Comparison of ENCODE assay signal across 17 mouse cellular contexts in the genomic region with DNA sequence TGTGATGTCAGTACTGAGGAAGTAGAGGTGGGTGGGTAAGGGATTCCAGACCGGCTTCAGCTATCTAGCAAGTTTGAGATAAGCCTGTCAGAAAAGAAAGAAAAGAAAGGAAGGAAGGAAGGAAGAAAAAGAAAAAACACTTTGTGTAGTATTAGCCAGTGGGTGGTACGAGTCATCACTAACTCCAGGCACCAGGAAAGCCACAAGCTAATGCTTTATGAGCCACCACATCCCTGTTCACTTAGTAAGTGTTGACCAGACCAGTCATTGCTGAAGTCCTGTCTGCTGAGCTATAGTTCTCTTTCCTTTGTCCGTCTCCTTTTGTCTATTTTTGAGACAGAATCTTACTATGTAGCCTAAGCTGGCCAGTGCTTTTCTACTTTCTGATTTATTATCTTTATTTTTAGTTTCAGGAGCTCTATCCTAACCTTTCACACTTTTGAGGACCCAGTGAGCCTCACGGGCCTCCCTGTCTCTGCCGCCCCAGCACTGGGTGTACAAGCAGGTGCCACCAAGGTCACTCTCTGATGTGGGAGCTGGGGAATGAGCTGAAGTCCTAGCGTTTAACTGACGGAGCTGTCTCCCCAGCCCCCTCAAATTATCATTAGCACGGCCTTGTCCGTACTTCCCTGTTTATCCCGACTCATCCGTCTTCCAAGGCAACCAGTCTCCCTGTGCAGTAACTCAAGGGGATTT. TPM values are rescaled to one million over a fixed set of nuclear protein-coding genes. Genes with fewer than 3 reads are reported as not detected.
A peak's percentile ranks its signal among the peaks of the same experiment; 100 is the strongest.
DNase-seq lines count a peak whose midpoint lies in the region; ATAC-seq and TF ChIP-seq lines count a peak whose summit lies in the region.
"Had no signal": no experiment of that assay in that cellular context is flagged by ENCODE, and none has a peak within 500 bp of the region (broad histone marks: within the 10 kb centered on the region; RNA-seq: fewer than 3 reads in every experiment).

No protein-coding gene starts in this region.

- DNase-seq in heart, postnatal 14 days, result no peak
- peak; percentile 65 for DNase-seq in testis, postnatal 14 days (ENCODE audit: low spot score)
- no peak for DNase-seq in testis, postnatal 10 days (ENCODE audit: low spot score)
- DNase-seq in adrenal gland, postnatal 14 days, result peak; percentile 52
- DNase-seq in kidney, adult 2 months, result no peak
- no peak for DNase-seq in right cerebral cortex, postnatal 4 days
- DNase-seq: gastrocnemius, postnatal 10 days; kidney, adult 9 months; layer of hippocampus, postnatal 36 days; left cerebral cortex, postnatal 4 days had no signal

- H3K9me3 ChIP-seq in heart, embryonic 16.5 days (replicated peaks; ENCODE audit: control insufficient read depth, low read length), result no peaks in the 10 kb centered on the region
- H3K9me3 ChIP-seq: embryonic facial prominence, embryonic 12.5 days; hindbrain, embryonic 10.5 days; liver, embryonic 15.5 days; neural tube, embryonic 12.5 days had no signal

- peaks cover 14% of the 10 kb centered on the region for H3K4me1 ChIP-seq in heart, embryonic 16.5 days (ENCODE audit: control insufficient read depth, insufficient read depth, low read length)
- H3K4me1 ChIP-seq in kidney, adult 2 months (ENCODE audit: control insufficient read depth, insufficient read depth, low read length), result peaks cover 16% of the 10 kb centered on the region; the same call in 1 of the 2 replicates

- H3K36me3 ChIP-seq in heart, embryonic 16.5 days (ENCODE audit: control insufficient read depth, insufficient read depth), result no peaks in the 10 kb centered on the region
- no peaks in the 10 kb centered on the region for H3K36me3 ChIP-seq in kidney, adult 2 months (ENCODE audit: control insufficient read depth, insufficient read depth, low read length)
- H3K36me3 ChIP-seq: liver, embryonic 15.5 days had no signal

- ATAC-seq in heart, embryonic 16.5 days (replicated peaks; ENCODE audit: extremely low read depth, insufficient read depth, low FRiP score), result 0 out of 2 replicates have a peak, but pooled peaks have one; percentile 39

- H3K27ac ChIP-seq in heart, embryonic 16.5 days (ENCODE audit: low read length), result no peak overlapping the region; the same call in 1 of the 2 replicates
- no peak overlapping the region for H3K27ac ChIP-seq in kidney, adult 2 months (ENCODE audit: insufficient read depth, low read depth, low read length)
- H3K27ac ChIP-seq: embryonic facial prominence, embryonic 12.5 days; hindbrain, embryonic 10.5 days; liver, embryonic 15.5 days; macrophage; neural tube, embryonic 12.5 days had no signal

- no peak overlapping the region for H3K4me2 ChIP-seq in heart, embryonic 16.5 days (ENCODE audit: low read depth, low read length)
- H3K4me2 ChIP-seq: embryonic facial prominence, embryonic 12.5 days; liver, embryonic 15.5 days; neural tube, embryonic 12.5 days had no signal

- H3K9ac ChIP-seq in heart, embryonic 16.5 days (ENCODE audit: low read length), result no peak overlapping the region
- H3K9ac ChIP-seq: embryonic facial prominence, embryonic 12.5 days; liver, embryonic 15.5 days; neural tube, embryonic 12.5 days had no signal

- H3K27me3 ChIP-seq in heart, embryonic 16.5 days (ENCODE audit: control insufficient read depth, insufficient read depth, low read length), result no peaks in the 10 kb centered on the region
- no peaks in the 10 kb centered on the region for H3K27me3 ChIP-seq in kidney, adult 2 months (replicated peaks; ENCODE audit: control insufficient read depth, insufficient read depth, low read length)
- H3K27me3 ChIP-seq: embryonic facial prominence, embryonic 12.5 days; liver, embryonic 15.5 days; neural tube, embryonic 12.5 days had no signal

- no peak for TF ChIP-seq POLR2A in kidney, adult 2 months (IDR thresholded peaks at IDR 0.05; ENCODE audit: low read depth, low read length)

- TF ChIP-seq CTCF in kidney, adult 2 months (conservative IDR thresholded peaks at IDR 0.05; ENCODE audit: insufficient read depth, insufficient read length, low read depth, low read length), result no peak

- 55% methylated on average over 11 of the region's 11 CpGs for WGBS in heart, embryonic 16.5 days
- WGBS in kidney, adult 2 months, result 57% methylated on average over 11 of the region's 11 CpGs

- H3K4me3 ChIP-seq in heart, embryonic 16.5 days (ENCODE audit: low read length), result no peak overlapping the region
- no peak overlapping the region for H3K4me3 ChIP-seq in kidney, adult 2 months (ENCODE audit: insufficient read depth, low read depth, low read length)
- H3K4me3 ChIP-seq: embryonic facial prominence, embryonic 12.5 days; hindbrain, embryonic 10.5 days; liver, embryonic 15.5 days; neural tube, embryonic 12.5 days had no signal

- intact Hi-C loops in heart, postnatal 14 days (cut with DNase I), result no loop called here

RNA-seq across cellular contexts. Expression of a gene that starts 10.0 kb away (rescaled TPM):
- 9.8 and 10.6 TPM in 2 replicates for polyA plus RNA-seq in heart, embryonic 16.5 days (2015; fragmentation: Nextera tagmentation; extraction: Ambion mirVana)
- total RNA-seq in heart, postnatal 14 days (2021), result 10 to 100 TPM; 11.6 to 12.3 TPM
- total RNA-seq in adrenal gland, postnatal 14 days (2021), result 26.3 and 27.1 TPM in 2 replicates
- polyA plus RNA-seq in kidney, adult 2 months (2012; rRNA removed), result 28.4 and 28.7 TPM in 2 replicates

RNA-seq across cellular contexts. Expression of a gene that starts 33.6 kb away (rescaled TPM):
- polyA plus RNA-seq in heart, embryonic 16.5 days (2015; fragmentation: Nextera tagmentation; extraction: Ambion mirVana), result 1.7 and 3.1 TPM in 2 replicates
- total RNA-seq in heart, postnatal 14 days (2021), result 1 to 10 TPM in 1 of 2 experiments, under 1 TPM in 1; 0.80 to 1.2 TPM
- total RNA-seq in adrenal gland, postnatal 14 days (2021), result 9.7 and 13.7 TPM in 2 replicates
- 9.5 and 9.9 TPM in 2 replicates for polyA plus RNA-seq in kidney, adult 2 months (2012; rRNA removed)

RNA-seq across cellular contexts. Expression of a gene that starts 38.0 kb away (rescaled TPM):
- 0.37 and 0.60 TPM in 2 replicates for polyA plus RNA-seq in heart, embryonic 16.5 days (2015; fragmentation: Nextera tagmentation; extraction: Ambion mirVana)
- total RNA-seq in heart, postnatal 14 days (2021), result not detected
- 0.52 and 0.53 TPM in 2 replicates for total RNA-seq in adrenal gland, postnatal 14 days (2021)
- not detected in 2 replicates for polyA plus RNA-seq in kidney, adult 2 months (2012; rRNA removed)
- total RNA-seq: gastrocnemius, postnatal 10 days had no signal
- polyA plus RNA-seq: embryonic facial prominence, embryonic 12.5 days; large intestine, adult 2 months; liver, embryonic 15.5 days; macrophage; neural tube, embryonic 12.5 days had no signal

Comparison
In these comparisons a context has a peak if more than half of its experiments do, and no peak if none do; other contexts are left out.
1. DNase-seq: peak in testis, postnatal 14 days (single experiment) and adrenal gland, postnatal 14 days (single experiment); none in heart, postnatal 14 days (0 of 2), testis, postnatal 10 days (single experiment), kidney, adult 2 months (single experiment) and right cerebral cortex, postnatal 4 days (single experiment).